Mouse (Mus musculus): ENCODE data around the gene Terb1.

Terb1 gene

GRCm38 (mm10) chr8:104412805-104413532 lies 96.7 kb downstream of the Terb1 start:
- no peak for DNase-seq (ENCODE audit: low spot score in 2 of 2)

- DNase-seq (ENCODE audit: low spot score in 2 of 2): no peak
Observed at GRCm38 (mm10) chr8:104411972-104412371, 97.7 kb downstream of the Terb1 start.

DNA sequence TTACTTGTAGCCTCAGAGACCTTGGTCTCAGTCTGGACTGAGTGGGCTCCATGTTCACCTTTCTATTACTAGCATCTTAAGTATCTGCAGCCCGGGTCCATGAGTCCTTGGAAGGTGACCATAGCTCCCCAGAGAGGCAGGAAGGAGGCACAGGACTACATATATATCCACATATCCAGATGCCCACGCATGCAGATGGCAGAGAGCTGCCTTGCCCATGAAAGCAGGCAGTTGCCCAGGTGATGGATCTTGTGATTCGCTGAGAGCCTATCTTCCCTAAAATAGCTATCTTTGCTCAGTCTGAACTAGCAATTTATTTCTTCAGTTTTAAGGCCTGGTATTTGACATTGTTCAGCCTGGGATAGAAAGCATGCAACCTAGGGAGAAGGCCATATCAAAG lies 98.2 kb downstream of the Terb1 start:
- peak; percentile 79 to 89 for DNase-seq (ENCODE audit: low spot score in 2 of 2)

GRCm38 (mm10) chr8:104410628-104411273 lies 99.0 kb downstream of the Terb1 start:
- peak; percentile 53 to 72 for DNase-seq (ENCODE audit: low spot score in 2 of 2)

GRCm38 (mm10) chr8:104408328-104409110 lies 101.2 kb downstream of the Terb1 start:
- DNase-seq (ENCODE audit: low spot score in 2 of 2): no peak

GRCm38 (mm10) chr8:104406340-104407128 lies 103.2 kb downstream of the Terb1 start:
- DNase-seq (ENCODE audit: low spot score in 2 of 2): no peak

GRCm38 (mm10) chr8:104405430-104406187 lies 104.1 kb downstream of the Terb1 start:
- no peak for DNase-seq (ENCODE audit: low spot score in 2 of 2)

GRCm38 (mm10) chr8:104403596-104403995 lies 106.1 kb downstream of the Terb1 start:
- no peak for DNase-seq (ENCODE audit: low spot score in 2 of 2)

All from right cerebral cortex, postnatal 36 days (tissue).